In genomic region chr5:20950093-20950492, GRCm38 (mm10) we compare ENCODE assay signal across 8 mouse cellular contexts. TPM values are rescaled to one million over a fixed set of nuclear protein-coding genes. Genes with fewer than 3 reads are reported as not detected.
DNase-seq lines count a peak whose midpoint lies in the region; ATAC-seq and TF ChIP-seq lines count a peak whose summit lies in the region.

No protein-coding gene starts in this region.

- H3K4me3 ChIP-seq in CH12.LX (replicated peaks in 1 of 3; ENCODE audit: low read depth in 2 of 3, low read length in 2 of 3, poor library complexity in 1 of 3): peak overlapping the region; percentile 59 to 95 (median 64)
- peak overlapping the region; percentile 99 for H3K4me3 ChIP-seq in forebrain, embryonic 15.5 days
- peak overlapping the region; percentile 54 to 98 for H3K4me3 ChIP-seq in liver, embryonic 14.5 days (ENCODE audit: insufficient read depth in 1 of 2, low read depth in 2 of 2, low read length in 2 of 2)

- no peak overlapping the region for H3K27ac ChIP-seq in CH12.LX (ENCODE audit: insufficient read depth, low read depth)
- no peak overlapping the region for H3K27ac ChIP-seq in forebrain, embryonic 15.5 days (replicated peaks)
- no peak overlapping the region for H3K27ac ChIP-seq in liver, embryonic 14.5 days

- H3K36me3 ChIP-seq in CH12.LX (replicated peaks in 1 of 2; ENCODE audit: control insufficient read depth in 1 of 2, insufficient read depth in 1 of 2, low read length in 1 of 2): peaks cover 0 to 4% of the 10 kb centered on the region in 2 experiments
- H3K36me3 ChIP-seq in forebrain, embryonic 15.5 days: no peaks in the 10 kb centered on the region
- peaks cover 2% of the 10 kb centered on the region; the same call in 1 of the 2 replicates for H3K36me3 ChIP-seq in liver, embryonic 14.5 days (replicated peaks; ENCODE audit: control insufficient read depth, insufficient read depth, low read depth)

- TF ChIP-seq CTCF in CH12.LX (conservative IDR thresholded peaks at IDR 0.05 in 1 of 2, IDR thresholded peaks at IDR 0.05 in 1 of 2; ENCODE audit: low read depth in 2 of 2, low read length in 2 of 2): no peak
- TF ChIP-seq CTCF in liver, embryonic 14.5 days (IDR thresholded peaks at IDR 0.05; ENCODE audit: low read depth): no peak

- WGBS in forebrain, embryonic 15.5 days: 6% methylated on average over 5 of the region's 5 CpGs
- 5% methylated on average over 5 of the region's 5 CpGs for WGBS in liver, embryonic 14.5 days (ENCODE audit: insufficient replicate concordance)

- ATAC-seq in forebrain, embryonic 15.5 days (replicated peaks): no peak
- no peak for ATAC-seq in liver, embryonic 14.5 days (ENCODE audit: insufficient read depth)
- ATAC-seq in megakaryocyte-erythroid progenitor cell, adult 5-6 weeks (replicated peaks; ENCODE audit: low FRiP score, low TSS enrichment, poor library complexity, severe bottlenecking): no peak

- H3K9me3 ChIP-seq in CH12.LX (replicated peaks; ENCODE audit: low read length): no peaks in the 10 kb centered on the region
- no peaks in the 10 kb centered on the region for H3K9me3 ChIP-seq in forebrain, embryonic 15.5 days
- no peaks in the 10 kb centered on the region for H3K9me3 ChIP-seq in liver, embryonic 14.5 days (ENCODE audit: control insufficient read depth, low read length)

- DNase-seq in heart, adult 11 months: peak; percentile 12
- DNase-seq in heart, adult 8-10 months (ENCODE audit: low spot score): no peak
- DNase-seq in CH12.LX (ENCODE audit: extremely low read depth): no peak
- no peak for DNase-seq in liver, embryonic 14.5 days (ENCODE audit: low read depth in 3 of 3, low spot score in 3 of 3)
- DNase-seq in B cell, adult 2 months: no peak
- no peak for DNase-seq in gastrocnemius, adult 8-10 months (ENCODE audit: low spot score in 2 of 2)

- in situ Hi-C loops in CH12.LX (cut with MboI; ENCODE audit: low pct_ligation_motif_present, low pct_unique_long_range_greater_than_20kb, low sequenced_read_pairs): loop anchor here (25.0 kb wide), 1 partner anchor 163 kb away; no protein-coding TSS in a partner anchor

- H3K4me1 ChIP-seq in CH12.LX (ENCODE audit: control insufficient read depth in 1 of 2, insufficient read depth in 2 of 2): peaks cover 14 to 47% of the 10 kb centered on the region in 2 experiments
- H3K4me1 ChIP-seq in forebrain, embryonic 15.5 days: peaks cover 21% of the 10 kb centered on the region
- peaks cover 28 to 34% of the 10 kb centered on the region in 2 experiments for H3K4me1 ChIP-seq in liver, embryonic 14.5 days (replicated peaks; ENCODE audit: control insufficient read depth in 2 of 2, insufficient read depth in 2 of 2, low read length in 1 of 2)

- dilution Hi-C loops in CH12.LX (cut with MboI; ENCODE audit: extremely low pct_ligation_motif_present, extremely low pct_unique_long_range_greater_than_20kb, low sequenced_read_pairs): no loop called here

- peak overlapping the region; percentile 91 for H3K4me2 ChIP-seq in CH12.LX (ENCODE audit: insufficient read depth, low read depth, poor library complexity, severe bottlenecking)
- H3K4me2 ChIP-seq in forebrain, embryonic 15.5 days (replicated peaks): peak overlapping the region; percentile 59
- peak overlapping the region; percentile 84 for H3K4me2 ChIP-seq in liver, embryonic 14.5 days (ENCODE audit: low read depth)

- TF ChIP-seq POLR2A in CH12.LX (IDR thresholded peaks at IDR 0.05; ENCODE audit: low read depth, low read length): no peak

- TF ChIP-seq RAD21 in CH12.LX (IDR thresholded peaks at IDR 0.05; ENCODE audit: low read depth, low read length): no peak

- H3K79me2 ChIP-seq in CH12.LX (replicated peaks; ENCODE audit: control insufficient read depth, extremely low read depth, insufficient read depth, poor library complexity, severe bottlenecking): peaks cover 84% of the 10 kb centered on the region

- no peaks in the 10 kb centered on the region for H3K27me3 ChIP-seq in CH12.LX (replicated peaks)
- H3K27me3 ChIP-seq in forebrain, embryonic 15.5 days: no peaks in the 10 kb centered on the region
- H3K27me3 ChIP-seq in liver, embryonic 14.5 days (ENCODE audit: control insufficient read depth, insufficient read depth, low read length): no peaks in the 10 kb centered on the region

- TF ChIP-seq EP300 in CH12.LX (IDR thresholded peaks at IDR 0.05; ENCODE audit: low read length): no peak; the same call in 1 of the 2 replicates
- no peak for TF ChIP-seq EP300 in liver, embryonic 14.5 days (IDR thresholded peaks at IDR 0.05; ENCODE audit: low read depth)

- peak overlapping the region; percentile 88 for H3K9ac ChIP-seq in CH12.LX (ENCODE audit: insufficient read depth, low read depth)
- H3K9ac ChIP-seq in forebrain, embryonic 15.5 days (replicated peaks): peak overlapping the region; percentile 92
- H3K9ac ChIP-seq in liver, embryonic 14.5 days (replicated peaks): peak overlapping the region; percentile 96

TF ChIP-seq in CH12.LX, 34 proteins besides CTCF, POLR2A, EP300 and RAD21:
- TF ChIP-seq ZKSCAN1 (IDR thresholded peaks at IDR 0.05; ENCODE audit: borderline replicate concordance, low read depth, low read length) (no peak), CHD1 (IDR thresholded peaks at IDR 0.05; ENCODE audit: low read depth, low read length) (no peak), USF1 (IDR thresholded peaks at IDR 0.05; ENCODE audit: low read depth, low read length) (no peak), PAX5 (IDR thresholded peaks at IDR 0.05; ENCODE audit: low read length) (no peak), SIN3A (IDR thresholded peaks at IDR 0.05; ENCODE audit: low read length) (peak; percentile 48; the same call in 1 of the 2 replicates), ZMIZ1 (IDR thresholded peaks at IDR 0.05; ENCODE audit: low read depth, low read length) (no peak), BHLHE40 (IDR thresholded peaks at IDR 0.05; ENCODE audit: low read depth, low read length) (no peak)

RNA-seq across cellular contexts. Expression of gene Rsbn1l, which starts 6.1 kb away (rescaled TPM):
- total RNA-seq in heart, adult 8-10 months (2022): 10 to 100 TPM; 13.3 to 14.5 (median 14.2) TPM
- total RNA-seq in CH12.LX (2012; rRNA removed) (8.1 and 8.3 TPM in 2 replicates), CH12.LX (2014; rRNA removed) (17.0 TPM in 2 replicates)
- polyA plus RNA-seq in CH12.LX (2012; ENCODE audit: insufficient read length, low read depth): 20.2 and 22.3 TPM in 2 replicates
- polyA plus RNA-seq in forebrain, embryonic 15.5 days (2015; fragmentation: Nextera tagmentation; extraction: Ambion mirVana): 5.5 and 5.9 TPM in 2 replicates
- polyA plus RNA-seq in liver, embryonic 14.5 days (2012; rRNA removed): 3.5 and 4.6 TPM in 2 replicates
- polyA plus RNA-seq in liver, embryonic 14.5 days (2014; fragmentation: Nextera tagmentation; extraction: Ambion mirVana): 3.7 and 4.2 TPM in 2 replicates
- 30.6 and 43.0 TPM in 2 replicates for total RNA-seq in megakaryocyte-erythroid progenitor cell, adult 5-6 weeks (2014; fragmentation: Nextera tagmentation)
- 26.7 and 33.0 TPM in 2 replicates for total RNA-seq in megakaryocyte-erythroid progenitor cell, adult 5-6 weeks (2017)
- 1 to 10 TPM; 7.6 to 9.1 (median 8.9) TPM for total RNA-seq in gastrocnemius, adult 8-10 months (2022)
